Mouse (Mus musculus): ENCODE measurements at regions not wholly inside any gene's neighbourhood (a gene's known extent, or its start where the extent isn't known, plus 50 kb on each side); places are given as distances from the start of the nearest gene placed in this dataset.
A peak's percentile ranks its signal among the peaks of the same experiment; 100 is the strongest.

DNA sequence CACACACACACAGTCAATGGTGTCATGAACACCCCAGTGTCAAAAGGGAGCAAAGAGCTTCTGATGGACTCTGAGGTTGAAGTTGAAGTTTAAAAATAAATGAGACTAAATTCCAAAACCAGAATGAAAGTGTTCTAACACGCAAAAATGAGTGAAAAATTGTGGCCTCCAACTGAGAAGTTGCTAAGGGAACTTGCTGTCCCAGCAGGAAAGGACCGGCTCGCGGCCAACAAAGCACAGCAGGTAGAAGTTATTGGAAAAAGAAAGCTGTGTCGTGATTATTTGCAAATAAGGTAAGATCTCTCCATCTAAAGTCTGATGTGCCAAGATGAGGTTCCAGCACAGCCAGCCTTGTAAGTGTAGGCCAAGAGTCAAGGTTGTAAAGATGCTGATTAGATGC, 169.7 kb downstream of the Nrp2 start:
- no peak overlapping the region for H3K4me3 ChIP-seq (ENCODE audit: low read length)
- no peak overlapping the region for H3K9ac ChIP-seq (replicated peaks; ENCODE audit: low read length)
- H3K9me3 ChIP-seq (ENCODE audit: low read length) = no peaks in the 10 kb centered on the region
- no peak overlapping the region for H3K27ac ChIP-seq (ENCODE audit: low read length)
- no peaks in the 10 kb centered on the region for H3K36me3 ChIP-seq (ENCODE audit: insufficient read depth, low read length)
- ATAC-seq (ENCODE audit: low FRiP score, low TSS enrichment) = no peak
- no peaks in the 10 kb centered on the region for H3K4me1 ChIP-seq (ENCODE audit: insufficient read depth, low read length)
- no peak overlapping the region for H3K4me2 ChIP-seq (replicated peaks; ENCODE audit: low read depth, low read length)
- no peaks in the 10 kb centered on the region for H3K27me3 ChIP-seq (ENCODE audit: insufficient read depth, low read length)
- 85% methylated on average over 5 of the region's 5 CpGs for WGBS

- Histone ChIP-seq H3K4me3 (ENCODE audit: low read length) (no peak overlapping the region), H3K27ac (ENCODE audit: low read length) (no peak overlapping the region), H3K36me3 (ENCODE audit: insufficient read depth, low read length) (no peaks in the 10 kb centered on the region), H3K9ac (replicated peaks; ENCODE audit: low read length) (no peak overlapping the region), H3K4me2 (replicated peaks; ENCODE audit: low read depth, low read length) (no peak overlapping the region), H3K27me3 (ENCODE audit: insufficient read depth, low read length) (no peaks in the 10 kb centered on the region), H3K4me1 (ENCODE audit: insufficient read depth, low read length) (no peaks in the 10 kb centered on the region), H3K9me3 (ENCODE audit: low read length) (no peaks in the 10 kb centered on the region)
- no peak for ATAC-seq (ENCODE audit: low FRiP score, low TSS enrichment)
- 82% methylated on average over 9 of the region's 9 CpGs for WGBS
These were observed 172.5 kb downstream of the Nrp2 start for GRCm38 (mm10) chr1:62875631-62876030.

DNA sequence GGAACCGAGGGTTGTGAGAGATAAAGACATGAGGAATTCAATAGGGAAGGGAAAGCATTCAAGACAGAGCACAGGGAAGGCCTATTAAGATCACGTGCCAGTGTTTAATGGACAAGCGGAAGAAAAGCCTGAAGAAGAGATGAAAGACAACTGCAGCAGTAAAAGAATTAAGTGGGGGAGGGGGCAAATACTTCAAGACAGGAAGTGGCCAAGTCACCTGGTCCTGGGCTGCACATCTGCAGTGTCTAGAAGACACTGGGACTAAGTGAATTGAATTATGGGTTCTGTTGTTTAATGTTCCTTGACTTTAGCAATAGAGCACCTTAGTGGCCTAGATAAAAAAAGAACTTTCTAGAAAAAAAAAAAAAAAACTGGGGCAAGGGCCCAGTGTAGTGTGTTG, 173.6 kb downstream of the Nrp2 start:
- 48% methylated on average over 3 of the region's 3 CpGs for WGBS
- Histone ChIP-seq H3K4me2 (replicated peaks; ENCODE audit: low read depth, low read length) (no peak overlapping the region), H3K36me3 (ENCODE audit: insufficient read depth, low read length) (no peaks in the 10 kb centered on the region), H3K4me3 (ENCODE audit: low read length) (no peak overlapping the region), H3K27ac (ENCODE audit: low read length) (no peak overlapping the region), H3K27me3 (ENCODE audit: insufficient read depth, low read length) (no peaks in the 10 kb centered on the region), H3K4me1 (ENCODE audit: insufficient read depth, low read length) (no peaks in the 10 kb centered on the region), H3K9ac (replicated peaks; ENCODE audit: low read length) (no peak overlapping the region), H3K9me3 (ENCODE audit: low read length) (no peaks in the 10 kb centered on the region)
- no peak for ATAC-seq (ENCODE audit: low FRiP score, low TSS enrichment)

GRCm38 (mm10) chr1:62880882-62881291, 177.8 kb downstream of the Nrp2 start:
- no peak overlapping the region for H3K9ac ChIP-seq (replicated peaks; ENCODE audit: low read length)
- no peaks in the 10 kb centered on the region for H3K9me3 ChIP-seq (ENCODE audit: low read length)
- no peaks in the 10 kb centered on the region for H3K36me3 ChIP-seq (ENCODE audit: insufficient read depth, low read length)
- H3K4me2 ChIP-seq (replicated peaks; ENCODE audit: low read depth, low read length) = no peak overlapping the region
- H3K4me3 ChIP-seq (ENCODE audit: low read length) = no peak overlapping the region
- no peak for ATAC-seq (ENCODE audit: low FRiP score, low TSS enrichment)
- no peaks in the 10 kb centered on the region for H3K27me3 ChIP-seq (ENCODE audit: insufficient read depth, low read length)
- WGBS = 44% methylated on average over 4 of the region's 4 CpGs
- no peak overlapping the region for H3K27ac ChIP-seq (ENCODE audit: low read length)
- no peaks in the 10 kb centered on the region for H3K4me1 ChIP-seq (ENCODE audit: insufficient read depth, low read length)

GRCm38 (mm10) chr1:62881477-62881876, 178.4 kb downstream of the Nrp2 start:
- H3K4me2 ChIP-seq (replicated peaks; ENCODE audit: low read depth, low read length) = no peak overlapping the region
- H3K27me3 ChIP-seq (ENCODE audit: insufficient read depth, low read length) = no peaks in the 10 kb centered on the region
- H3K4me3 ChIP-seq (ENCODE audit: low read length) = no peak overlapping the region
- H3K4me1 ChIP-seq (ENCODE audit: insufficient read depth, low read length) = no peaks in the 10 kb centered on the region
- H3K36me3 ChIP-seq (ENCODE audit: insufficient read depth, low read length) = no peaks in the 10 kb centered on the region
- no peak for ATAC-seq (ENCODE audit: low FRiP score, low TSS enrichment)
- 82% methylated on average over 6 of the region's 6 CpGs for WGBS
- H3K27ac ChIP-seq (ENCODE audit: low read length) = no peak overlapping the region
- no peaks in the 10 kb centered on the region for H3K9me3 ChIP-seq (ENCODE audit: low read length)
- H3K9ac ChIP-seq (replicated peaks; ENCODE audit: low read length) = no peak overlapping the region

GRCm38 (mm10) chr1:62882028-62882427, 178.9 kb downstream of the Nrp2 start:
- no peaks in the 10 kb centered on the region for H3K36me3 ChIP-seq (ENCODE audit: insufficient read depth, low read length)
- H3K27ac ChIP-seq (ENCODE audit: low read length) = no peak overlapping the region
- H3K4me2 ChIP-seq (replicated peaks; ENCODE audit: low read depth, low read length) = no peak overlapping the region
- no peaks in the 10 kb centered on the region for H3K4me1 ChIP-seq (ENCODE audit: insufficient read depth, low read length)
- no peaks in the 10 kb centered on the region for H3K9me3 ChIP-seq (ENCODE audit: low read length)
- H3K27me3 ChIP-seq (ENCODE audit: insufficient read depth, low read length) = no peaks in the 10 kb centered on the region
- 85% methylated on average over 5 of the region's 5 CpGs for WGBS
- H3K9ac ChIP-seq (replicated peaks; ENCODE audit: low read length) = no peak overlapping the region
- H3K4me3 ChIP-seq (ENCODE audit: low read length) = no peak overlapping the region
- no peak for ATAC-seq (ENCODE audit: low FRiP score, low TSS enrichment)

DNA sequence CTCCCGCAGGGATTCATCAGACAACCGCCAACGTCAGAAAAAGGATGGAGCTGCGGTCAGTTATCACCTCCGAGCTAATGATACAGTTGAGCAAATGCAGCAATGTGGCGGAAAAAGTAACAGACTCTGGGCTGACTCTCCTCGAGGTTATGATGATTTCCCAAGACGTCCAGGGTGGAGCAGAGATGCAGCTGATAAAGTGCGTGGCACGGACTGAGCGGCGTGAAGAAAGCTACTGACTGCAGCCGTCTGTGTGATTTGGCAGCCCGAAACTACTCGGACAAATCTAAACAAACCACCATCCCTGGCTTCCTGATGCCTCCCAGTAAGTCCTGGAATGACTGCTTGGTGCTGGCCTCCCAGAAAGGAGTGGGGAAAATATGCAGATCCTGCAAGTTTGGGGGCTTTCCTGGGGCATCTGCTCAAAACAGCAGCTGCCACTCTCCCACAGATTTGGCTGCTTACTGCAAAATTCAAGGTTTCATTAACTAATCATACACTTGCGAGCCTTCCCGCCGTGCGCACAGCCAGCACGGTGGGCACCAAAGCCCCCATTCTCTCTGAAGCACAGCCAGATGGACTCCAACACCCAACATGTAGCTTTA, 181.9 kb downstream of the Nrp2 start:
- Histone ChIP-seq H3K27ac (ENCODE audit: low read length) (no peak overlapping the region), H3K4me3 (ENCODE audit: low read length) (no peak overlapping the region), H3K9ac (replicated peaks; ENCODE audit: low read length) (no peak overlapping the region), H3K4me2 (replicated peaks; ENCODE audit: low read depth, low read length) (no peak overlapping the region), H3K4me1 (ENCODE audit: insufficient read depth, low read length) (peaks cover 5% of the 10 kb centered on the region; the same call in 1 of the 2 replicates), H3K27me3 (ENCODE audit: insufficient read depth, low read length) (no peaks in the 10 kb centered on the region), H3K36me3 (ENCODE audit: insufficient read depth, low read length) (no peaks in the 10 kb centered on the region), H3K9me3 (ENCODE audit: low read length) (no peaks in the 10 kb centered on the region)
- ATAC-seq (ENCODE audit: low FRiP score, low TSS enrichment) = no peak
- WGBS = 56% methylated on average over 20 of the region's 20 CpGs

GRCm38 (mm10) chr1:62887585-62888483, 184.7 kb downstream of the Nrp2 start:
- Histone ChIP-seq H3K9ac (replicated peaks; ENCODE audit: low read length) (no peak overlapping the region), H3K4me1 (ENCODE audit: insufficient read depth, low read length) (peaks cover 5% of the 10 kb centered on the region; the same call in 1 of the 2 replicates), H3K4me3 (ENCODE audit: low read length) (no peak overlapping the region), H3K9me3 (ENCODE audit: low read length) (peaks cover 2% of the 10 kb centered on the region; the same call in 1 of the 2 replicates), H3K36me3 (ENCODE audit: insufficient read depth, low read length) (no peaks in the 10 kb centered on the region), H3K4me2 (replicated peaks; ENCODE audit: low read depth, low read length) (no peak overlapping the region), H3K27ac (ENCODE audit: low read length) (no peak overlapping the region), H3K27me3 (ENCODE audit: insufficient read depth, low read length) (no peaks in the 10 kb centered on the region)
- no peak for ATAC-seq (ENCODE audit: low FRiP score, low TSS enrichment)
- 34% methylated on average over 9 of the region's 9 CpGs for WGBS

GRCm38 (mm10) chr1:62901375-62901774, 198.3 kb downstream of the Nrp2 start:
- Histone ChIP-seq H3K9me3 (ENCODE audit: low read length) (no peaks in the 10 kb centered on the region), H3K27me3 (ENCODE audit: insufficient read depth, low read length) (no peaks in the 10 kb centered on the region), H3K9ac (replicated peaks; ENCODE audit: low read length) (no peak overlapping the region), H3K27ac (ENCODE audit: low read length) (no peak overlapping the region), H3K4me3 (ENCODE audit: low read length) (no peak overlapping the region), H3K4me1 (ENCODE audit: insufficient read depth, low read length) (0 out of 2 replicates have a peak, but pooled peaks cover 3% of the 10 kb centered on the region), H3K4me2 (replicated peaks; ENCODE audit: low read depth, low read length) (no peak overlapping the region), H3K36me3 (ENCODE audit: insufficient read depth, low read length) (no peaks in the 10 kb centered on the region)
- 46% methylated on average over 6 of the region's 6 CpGs for WGBS
- peak; percentile 49; the same call in 1 of the 2 replicates for ATAC-seq (ENCODE audit: low FRiP score, low TSS enrichment)

DNA sequence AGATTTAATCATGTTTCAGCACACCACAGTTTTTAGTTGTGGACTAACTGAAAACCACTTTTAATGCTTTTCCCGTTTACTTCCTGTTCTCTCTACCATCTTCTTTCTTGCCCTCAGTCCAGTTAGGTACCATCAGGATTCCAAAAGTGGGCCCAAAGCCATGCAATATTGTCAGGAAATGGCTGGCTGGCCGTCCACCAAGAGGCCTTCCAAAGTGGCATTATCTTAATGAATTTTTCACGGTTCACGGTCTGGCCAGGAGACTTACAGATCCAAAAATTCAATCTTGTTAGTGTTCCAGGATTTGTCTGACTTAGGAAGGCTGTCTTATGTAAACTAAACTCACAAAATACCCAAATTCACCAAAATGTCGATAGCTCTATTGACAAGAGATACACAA, 198.8 kb downstream of the Nrp2 start:
- no peaks in the 10 kb centered on the region for H3K36me3 ChIP-seq (ENCODE audit: insufficient read depth, low read length)
- no peak overlapping the region for H3K4me2 ChIP-seq (replicated peaks; ENCODE audit: low read depth, low read length)
- no peaks in the 10 kb centered on the region for H3K9me3 ChIP-seq (ENCODE audit: low read length)
- no peaks in the 10 kb centered on the region for H3K27me3 ChIP-seq (ENCODE audit: insufficient read depth, low read length)
- no peak overlapping the region for H3K4me3 ChIP-seq (ENCODE audit: low read length)
- no peak for ATAC-seq (ENCODE audit: low FRiP score, low TSS enrichment)
- no peak overlapping the region for H3K9ac ChIP-seq (replicated peaks; ENCODE audit: low read length)
- H3K27ac ChIP-seq (ENCODE audit: low read length) = no peak overlapping the region
- WGBS = 71% methylated on average over 5 of the region's 5 CpGs
- 0 out of 2 replicates have a peak, but pooled peaks cover 3% of the 10 kb centered on the region for H3K4me1 ChIP-seq (ENCODE audit: insufficient read depth, low read length)

Measured in kidney, embryonic 16.5 days (tissue).